Mouse (Mus musculus) left cerebral cortex, postnatal 25 days (tissue): ENCODE data around the gene Lrrc61. TPM values are rescaled to one million over a fixed set of nuclear protein-coding genes. Genes with fewer than 3 reads are reported as not detected.

ENCODE experiments used
- DNase-seq, 2 experiments: peaks; one replicate each; pipeline ENCODE4 v3.0.0; 2022; ENCODE audit warnings: low spot score in 2 of 2, mixed read lengths in 1 of 2
- intact Hi-C: fragments of 180-260 bp; cut with DNase I; formaldehyde crosslinking; loops from one replicate; pipeline ENCODE4 v1.15.1; 2025
- total RNA-seq, 2 experiments: library from RNA; stranded (reverse); gene quantifications; 2 replicates each; pipeline ENCODE4 v1.2.3; 2021

Gene Lrrc61
- total RNA-seq, 2 experiments from 2014 or later: 31.3 to 33.3 TPM

GRCm38 (mm10) chr6:48579215-48579648 is 24.6 kb downstream of the Lrrc61 start:
- no peak for DNase-seq
- intact Hi-C loops: no loop called here

GRCm38 (mm10) chr6:48581257-48581656 is 26.7 kb downstream of the Lrrc61 start:
- DNase-seq: no peak
- intact Hi-C loops: loop anchor here (5.0 to 10.0 kb wide), 2 partner anchors 191 to 374 kb away; partner anchors contain the start of gene Gimap3

- intact Hi-C loops: loop anchor here (2.0 to 10.0 kb wide), 3 partner anchors 61 to 373 kb away; partner anchors contain the start of gene Gimap3
- DNase-seq: peak; percentile 56 to 63
Measured at GRCm38 (mm10) chr6:48582037-48582436, 27.4 kb downstream of the Lrrc61 start.

DNA sequence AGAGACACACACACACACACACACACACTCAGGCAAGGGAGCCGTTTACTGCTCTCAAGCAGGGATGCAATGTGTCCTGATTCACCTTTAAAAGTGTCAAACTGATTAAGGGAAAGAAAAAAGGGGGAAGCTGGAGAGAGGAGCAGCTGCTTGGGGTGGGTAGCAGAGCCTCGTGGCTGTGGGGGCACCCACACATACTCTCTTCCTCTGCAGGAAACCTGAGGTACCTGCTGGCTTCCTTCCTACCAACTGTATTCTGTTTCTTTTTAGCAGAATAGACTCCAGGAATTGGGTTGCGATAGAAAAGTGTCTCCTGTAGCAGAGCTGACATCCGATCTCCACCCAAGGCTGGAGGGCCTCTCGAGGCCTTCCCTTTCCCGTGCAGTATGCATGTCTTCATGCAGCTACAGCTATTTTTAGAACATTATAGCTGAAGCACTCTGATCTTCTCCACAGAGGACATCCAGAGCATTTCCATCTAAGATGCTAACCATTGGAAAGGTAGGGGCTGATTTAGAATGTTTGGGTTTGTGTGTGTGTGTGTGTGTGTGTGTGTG is 34.7 kb downstream of the Lrrc61 start, which contains the start of gene Gm45021:
Gene Gm45021, plus strand, starts transcription at position 417 of the 557 bp plus-strand sequence.
- intact Hi-C loops: loop anchor here (10.0 kb wide), 1 partner anchor 366 kb away; no protein-coding TSS in a partner anchor
- no peak for DNase-seq

GRCm38 (mm10) chr6:48591221-48591845 is 36.7 kb downstream of the Lrrc61 start:
- intact Hi-C loops: loop anchor here (5.0 kb wide), 1 partner anchor 36 kb away; the partner anchor contains the start of gene AI854703
- no peak for DNase-seq

GRCm38 (mm10) chr6:48591871-48592270 is 37.3 kb downstream of the Lrrc61 start:
- intact Hi-C loops: loop anchor here (2.0 to 5.0 kb wide), 2 partner anchors 35 to 37 kb away; partner anchors contain the start of genes AI854703 and Lrrc61
- no peak for DNase-seq

- DNase-seq: peak; percentile 92 to 93
- intact Hi-C loops: loop anchor here (2.0 to 5.0 kb wide), 2 partner anchors 34 to 39 kb away; partner anchors contain the start of genes AI854703 and Lrrc61
Measured at GRCm38 (mm10) chr6:48593158-48594042, 38.8 kb downstream of the Lrrc61 start, which contains the start of the genes Repin1 and Gm44965. TSS of gene Repin1 (plus strand) at chr6:48593883. TSS of gene Gm44965 (plus strand) at chr6:48593941.

DNA sequence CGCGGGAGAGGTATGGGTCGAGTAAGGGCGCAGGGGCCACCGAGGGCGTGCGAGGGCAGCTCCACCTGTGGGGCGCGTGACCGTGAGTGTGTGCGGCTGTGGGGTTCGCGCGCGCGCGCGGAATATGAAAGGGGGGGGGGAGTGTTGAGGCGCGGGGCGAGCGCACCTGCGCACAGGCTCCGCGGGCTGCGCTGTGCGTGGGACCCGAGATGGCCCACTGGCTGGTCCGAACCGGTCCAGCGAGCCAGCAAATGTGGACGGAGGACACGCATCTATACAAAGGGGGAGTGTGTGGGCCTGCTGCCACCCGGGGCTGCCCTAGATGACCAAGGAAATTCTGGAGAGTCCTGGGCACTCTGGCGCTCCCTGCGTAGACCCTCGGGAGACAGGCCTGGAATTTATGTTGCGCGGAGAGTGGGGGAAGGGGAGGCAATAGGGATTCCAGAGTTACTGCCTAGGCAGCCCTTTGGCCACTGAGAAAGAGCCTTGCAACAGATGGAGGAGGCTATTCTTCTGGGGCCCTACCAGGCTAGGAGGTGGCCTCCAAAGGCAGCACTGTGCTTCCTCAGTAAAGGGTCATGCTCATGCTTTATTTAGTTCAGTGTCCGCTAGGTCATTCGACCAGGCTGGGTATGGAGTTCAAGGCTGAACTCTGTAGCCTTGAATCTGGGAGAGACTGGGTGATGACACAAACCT is 39.6 kb downstream of the Lrrc61 start:
- intact Hi-C loops: loop anchor here (5.0 kb wide), 1 partner anchor 33 kb away; the partner anchor contains the start of gene AI854703

GRCm38 (mm10) chr6:48595278-48595677 is 40.7 kb downstream of the Lrrc61 start:
- intact Hi-C loops: no loop called here

More for the DNA sequence above, 39.6 kb downstream of the Lrrc61 start:
- peak in 1 of 2 experiments; percentile 65 for DNase-seq

GRCm38 (mm10) chr6:48596545-48597232 is 42.1 kb downstream of the Lrrc61 start:
- DNase-seq: no peak
- intact Hi-C loops: no loop called here

More at GRCm38 (mm10) chr6:48595278-48595677, 40.7 kb downstream of the Lrrc61 start:
- DNase-seq: peak in 1 of 2 experiments; percentile 66

DNA sequence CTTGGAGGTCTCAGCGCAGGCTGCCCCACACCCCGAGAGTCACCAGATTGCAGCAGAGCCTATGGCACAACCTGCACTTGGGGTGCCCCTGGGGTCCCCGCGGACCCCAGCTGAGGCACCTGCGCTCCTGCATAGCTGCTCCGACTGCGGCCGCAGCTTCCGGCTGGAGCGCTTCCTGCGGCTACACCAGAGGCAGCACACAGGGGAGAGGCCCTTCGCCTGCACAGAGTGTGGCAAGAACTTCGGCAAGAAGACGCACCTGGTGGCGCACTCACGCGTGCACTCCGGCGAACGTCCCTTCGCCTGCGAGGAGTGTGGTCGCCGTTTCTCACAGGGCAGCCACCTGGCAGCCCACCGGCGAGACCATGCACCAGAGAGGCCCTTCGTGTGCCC is 42.6 kb downstream of the Lrrc61 start:
- intact Hi-C loops: no loop called here
- no peak for DNase-seq

DNA sequence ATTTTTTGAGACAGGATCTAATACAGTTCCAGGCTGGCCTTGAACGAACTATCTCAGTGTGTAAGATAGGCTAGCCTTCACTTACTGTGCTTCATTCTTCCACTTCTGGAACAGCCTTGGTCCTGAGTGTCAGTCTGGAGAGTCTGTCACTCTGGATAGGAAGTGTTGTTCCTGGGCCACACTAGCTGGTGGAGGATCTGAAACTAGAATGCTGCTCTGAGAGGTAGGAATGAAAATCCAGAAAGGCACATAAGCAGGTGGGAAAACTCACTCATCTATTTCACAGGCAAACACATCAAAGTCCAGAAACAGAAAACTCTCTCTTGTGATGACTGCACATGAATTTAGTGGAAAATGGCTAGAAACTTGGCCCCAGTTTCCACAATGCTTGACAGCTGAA is 46.0 kb downstream of the Lrrc61 start:
- intact Hi-C loops: loop anchor here (2.0 kb wide), 1 partner anchor 26 kb away; the partner anchor contains the start of gene AI854703
- DNase-seq: no peak

- intact Hi-C loops: loop anchor here (2.0 kb wide), 1 partner anchor 25 kb away; the partner anchor contains the start of gene AI854703
Measured at GRCm38 (mm10) chr6:48601271-48602079, 46.9 kb downstream of the Lrrc61 start, which contains the start of gene Zfp775. TSS of gene Zfp775 (plus strand) at chr6:48602063.

DNA sequence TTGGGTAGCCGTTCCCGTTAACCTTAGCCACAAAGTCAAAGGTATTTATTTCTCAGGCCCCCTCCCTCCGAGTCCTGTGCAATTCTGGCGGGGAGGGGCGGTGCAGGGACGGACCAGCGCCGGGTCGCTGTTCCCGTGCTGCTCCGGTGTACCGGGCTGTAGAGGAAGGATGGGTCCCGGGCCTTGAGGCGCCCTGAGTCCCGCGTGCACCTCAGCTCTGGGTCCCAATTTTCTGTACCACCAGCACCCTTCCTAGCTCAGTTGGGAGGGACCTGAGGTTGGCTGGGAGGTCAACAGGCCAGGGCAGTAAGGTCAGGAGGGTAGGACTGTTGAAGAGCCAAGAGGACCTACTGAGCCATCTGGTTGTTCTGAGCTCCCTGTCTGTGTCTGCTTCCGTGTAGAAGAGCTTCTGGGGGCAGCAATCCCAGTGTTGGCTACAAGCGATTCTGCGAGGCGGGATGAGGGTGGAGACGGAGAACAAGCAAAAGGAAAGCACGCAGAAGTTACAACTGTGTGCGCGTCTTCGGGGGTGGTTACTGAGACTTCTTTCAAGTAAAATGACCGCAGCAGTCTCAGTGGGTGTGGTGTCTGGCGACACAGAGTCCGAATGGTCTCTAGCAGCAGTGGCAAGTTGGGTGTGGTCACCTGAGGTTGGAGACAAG is 47.6 kb downstream of the Lrrc61 start:
- DNase-seq: peak; percentile 43 to 74
- intact Hi-C loops: no loop called here

More at GRCm38 (mm10) chr6:48601271-48602079, 46.9 kb downstream of the Lrrc61 start, which contains the start of gene Zfp775:
- peak; percentile 96 to 97 for DNase-seq

- no peak for DNase-seq
- intact Hi-C loops: no loop called here
Measured at GRCm38 (mm10) chr6:48608124-48608523, 53.5 kb downstream of the Lrrc61 start.

DNA sequence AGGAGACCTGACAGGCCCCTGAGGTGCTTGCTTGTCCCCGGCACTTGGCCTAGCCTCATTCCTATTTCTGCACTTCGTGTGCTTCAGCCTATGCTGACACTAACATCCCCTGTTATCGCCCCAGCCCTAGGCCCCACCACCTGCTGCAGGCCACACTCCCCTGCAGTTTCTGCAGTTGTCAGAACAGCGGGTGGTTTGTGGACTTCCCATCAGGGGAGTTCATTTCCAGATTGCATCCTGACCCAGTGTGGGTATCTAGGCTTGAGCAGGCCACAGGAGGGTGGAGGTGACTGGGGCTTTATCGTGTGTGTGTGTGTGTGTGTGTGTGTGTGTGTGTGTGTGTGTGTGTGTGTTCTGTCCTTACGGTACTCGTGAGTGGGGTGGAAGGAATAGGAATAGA is 54.9 kb downstream of the Lrrc61 start:
- intact Hi-C loops: no loop called here
- no peak for DNase-seq

GRCm38 (mm10) chr6:48610657-48611056 is 56.1 kb downstream of the Lrrc61 start:
- no peak for DNase-seq
- intact Hi-C loops: no loop called here
